In the genomic region with DNA sequence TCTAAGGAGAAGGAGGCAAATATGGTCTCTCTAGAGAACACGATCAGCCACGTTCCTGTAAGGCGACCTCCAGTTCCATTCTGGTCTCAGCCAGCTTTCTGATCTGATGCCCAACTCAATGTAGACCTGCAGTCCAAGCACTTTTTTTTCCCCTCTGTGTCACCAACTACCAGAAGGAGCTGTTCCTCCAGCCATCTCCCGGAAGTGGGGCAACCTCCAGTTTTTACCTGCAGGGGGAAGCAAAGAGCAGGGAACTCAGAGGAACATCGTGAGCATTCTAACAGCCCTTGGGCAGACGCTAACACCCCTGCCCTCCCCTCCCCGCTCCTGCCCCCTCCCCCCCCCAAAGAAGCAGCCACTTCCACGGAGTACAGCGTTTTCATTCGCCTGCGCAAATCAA, we compare ENCODE assay signal across 10 mouse cellular contexts. TPM values are rescaled to one million over a fixed set of nuclear protein-coding genes. Genes with fewer than 3 reads are reported as not detected.
DNase-seq lines count a peak whose midpoint lies in the region; ATAC-seq lines count a peak whose summit lies in the region.
"Had no signal": no experiment of that assay in that cellular context is flagged by ENCODE, and none has a peak within 500 bp of the region (broad histone marks: within the 10 kb centered on the region; RNA-seq: fewer than 3 reads in every experiment).

No protein-coding gene starts in this region.

- H3K4me1 ChIP-seq in intestine, embryonic 16.5 days (ENCODE audit: control insufficient read depth, insufficient read depth, low read length), result no peaks in the 10 kb centered on the region
- H3K4me1 ChIP-seq in liver, embryonic 12.5 days, result peaks cover 51% of the 10 kb centered on the region
- H3K4me1 ChIP-seq: neural tube, embryonic 12.5 days had no signal

- H3K36me3 ChIP-seq in intestine, embryonic 16.5 days (ENCODE audit: control insufficient read depth, insufficient read depth, low read length), result no peaks in the 10 kb centered on the region
- no peaks in the 10 kb centered on the region for H3K36me3 ChIP-seq in liver, embryonic 12.5 days
- H3K36me3 ChIP-seq: neural tube, embryonic 12.5 days had no signal

- 26% methylated on average over 11 of the region's 11 CpGs for WGBS in intestine, embryonic 16.5 days
- WGBS in liver, embryonic 12.5 days (ENCODE audit: insufficient replicate concordance), result 22% methylated on average over 11 of the region's 11 CpGs

- no peak overlapping the region for H3K27ac ChIP-seq in intestine, embryonic 16.5 days (ENCODE audit: low read length)
- peak overlapping the region; percentile 78 for H3K27ac ChIP-seq in liver, embryonic 12.5 days
- H3K27ac ChIP-seq: neural tube, embryonic 12.5 days had no signal

- H3K27me3 ChIP-seq in intestine, embryonic 16.5 days (replicated peaks; ENCODE audit: control insufficient read depth, insufficient read depth, low read length), result no peaks in the 10 kb centered on the region
- no peaks in the 10 kb centered on the region for H3K27me3 ChIP-seq in liver, embryonic 12.5 days (replicated peaks)
- H3K27me3 ChIP-seq: neural tube, embryonic 12.5 days had no signal

- no peak overlapping the region for H3K4me2 ChIP-seq in intestine, embryonic 16.5 days (ENCODE audit: low read depth, low read length)
- H3K4me2 ChIP-seq in liver, embryonic 12.5 days, result peak overlapping the region; percentile 43
- H3K4me2 ChIP-seq: neural tube, embryonic 12.5 days had no signal

- peak; percentile 64 to 70 for DNase-seq in left cerebral cortex, adult 18-20 months (ENCODE audit: low spot score in 2 of 2)
- DNase-seq in left cerebral cortex, adult 11 months (ENCODE audit: low spot score), result no peak
- DNase-seq in adrenal gland, adult (ENCODE audit: inconsistent age in 2 of 2, low spot score in 1 of 2), result peak; percentile 72 to 93
- peak; percentile 52 for DNase-seq in forelimb bud, embryonic 11.5 days (ENCODE audit: low read depth, low spot score)
- peak; percentile 78 for DNase-seq in retina, embryonic 14.5 days (ENCODE audit: low spot score)
- DNase-seq in urinary bladder, adult 2 months (ENCODE audit: low spot score), result peak; percentile 48

- ATAC-seq in intestine, embryonic 16.5 days, result 0 out of 2 replicates have a peak, but pooled peaks have one; percentile 44
- ATAC-seq in liver, embryonic 12.5 days, result peak; percentile 68

- no peak overlapping the region for H3K9ac ChIP-seq in intestine, embryonic 16.5 days (ENCODE audit: low read depth, low read length)
- H3K9ac ChIP-seq in liver, embryonic 12.5 days, result peak overlapping the region; percentile 17; the same call in 1 of the 2 replicates
- H3K9ac ChIP-seq: neural tube, embryonic 12.5 days had no signal

- H3K4me3 ChIP-seq in intestine, embryonic 16.5 days (ENCODE audit: low read length), result no peak overlapping the region
- no peak overlapping the region for H3K4me3 ChIP-seq in liver, embryonic 12.5 days
- H3K4me3 ChIP-seq: erythroblast, embryonic 14.5 days; neural tube, embryonic 12.5 days had no signal

- no peaks in the 10 kb centered on the region for H3K9me3 ChIP-seq in intestine, embryonic 16.5 days (ENCODE audit: control insufficient read depth, low read length)
- no peaks in the 10 kb centered on the region for H3K9me3 ChIP-seq in liver, embryonic 12.5 days (replicated peaks)
- H3K9me3 ChIP-seq: neural tube, embryonic 12.5 days had no signal

RNA-seq across cellular contexts. Expression of gene Tsnaxip1, which starts 7.8 kb away (rescaled TPM):
- under 1 TPM in 1 of 2 experiments, not detected in 1; 0.26 TPM for total RNA-seq in left cerebral cortex, adult 18-20 months (2021)
- polyA plus RNA-seq in intestine, embryonic 16.5 days (2015; fragmentation: Nextera tagmentation; extraction: Ambion mirVana), result not detected in 2 replicates
- 0.12 and 0.19 TPM in 2 replicates for polyA plus RNA-seq in liver, embryonic 12.5 days (2016; fragmentation: Nextera tagmentation; extraction: Ambion mirVana)
- not detected in 2 replicates for polyA plus RNA-seq in urinary bladder, adult 2 months (2012; rRNA removed)
- polyA plus RNA-seq: erythroblast, embryonic 14.5 days had no signal

RNA-seq across cellular contexts. Expression of gene Ranbp10, which starts 8.2 kb away (rescaled TPM):
- total RNA-seq in left cerebral cortex, adult 18-20 months (2021), result 10 to 100 TPM; 22.6 to 22.9 TPM
- polyA plus RNA-seq in intestine, embryonic 16.5 days (2015; fragmentation: Nextera tagmentation; extraction: Ambion mirVana), result 7.1 and 8.2 TPM in 2 replicates
- polyA plus RNA-seq in liver, embryonic 12.5 days (2016; fragmentation: Nextera tagmentation; extraction: Ambion mirVana), result 37.7 and 37.8 TPM in 2 replicates
- 17.7 and 18.2 TPM in 2 replicates for polyA plus RNA-seq in urinary bladder, adult 2 months (2012; rRNA removed)

RNA-seq across cellular contexts. Expression of gene Cenpt, which starts 17.8 kb away (rescaled TPM):
- total RNA-seq in left cerebral cortex, adult 18-20 months (2021), result 10 to 100 TPM; 14.1 to 18.1 TPM
- 25.5 and 28.9 TPM in 2 replicates for polyA plus RNA-seq in intestine, embryonic 16.5 days (2015; fragmentation: Nextera tagmentation; extraction: Ambion mirVana)
- polyA plus RNA-seq in liver, embryonic 12.5 days (2016; fragmentation: Nextera tagmentation; extraction: Ambion mirVana), result 29.0 and 29.2 TPM in 2 replicates
- polyA plus RNA-seq in urinary bladder, adult 2 months (2012; rRNA removed), result 14.5 and 21.2 TPM in 2 replicates

RNA-seq across cellular contexts. Expression of gene Thap11, which starts 19.6 kb away (rescaled TPM):
- total RNA-seq in left cerebral cortex, adult 18-20 months (2021), result 10 to 100 TPM; 40.8 to 41.6 TPM
- 49.4 and 49.6 TPM in 2 replicates for polyA plus RNA-seq in intestine, embryonic 16.5 days (2015; fragmentation: Nextera tagmentation; extraction: Ambion mirVana)
- 53.0 and 53.2 TPM in 2 replicates for polyA plus RNA-seq in liver, embryonic 12.5 days (2016; fragmentation: Nextera tagmentation; extraction: Ambion mirVana)
- 42.2 and 44.4 TPM in 2 replicates for polyA plus RNA-seq in urinary bladder, adult 2 months (2012; rRNA removed)

RNA-seq across cellular contexts. Expression of gene Nutf2, which starts 25.1 kb away (rescaled TPM):
- total RNA-seq in left cerebral cortex, adult 18-20 months (2021), result 10 to 100 TPM; 24.8 to 29.0 TPM
- 165 and 207 TPM in 2 replicates for polyA plus RNA-seq in intestine, embryonic 16.5 days (2015; fragmentation: Nextera tagmentation; extraction: Ambion mirVana)
- polyA plus RNA-seq in liver, embryonic 12.5 days (2016; fragmentation: Nextera tagmentation; extraction: Ambion mirVana), result 180 and 183 TPM in 2 replicates
- 79.8 and 95.3 TPM in 2 replicates for polyA plus RNA-seq in urinary bladder, adult 2 months (2012; rRNA removed)
